Mouse (Mus musculus) left cerebral cortex, adult 9 months (tissue): ENCODE results near the gene Smarca4.
A peak's percentile ranks its signal among the peaks of the same experiment; 100 is the strongest.

Source experiments
- DNase-seq, 2 experiments: peaks; one replicate each; pipeline ENCODE4 v3.0.0; 2022; ENCODE audit warnings: low spot score in 2 of 2

The Smarca4 gene

GRCm38 (mm10) chr9:21601073-21601472, 14.9 kb upstream of the Smarca4 start:
- DNase-seq = no peak

DNA sequence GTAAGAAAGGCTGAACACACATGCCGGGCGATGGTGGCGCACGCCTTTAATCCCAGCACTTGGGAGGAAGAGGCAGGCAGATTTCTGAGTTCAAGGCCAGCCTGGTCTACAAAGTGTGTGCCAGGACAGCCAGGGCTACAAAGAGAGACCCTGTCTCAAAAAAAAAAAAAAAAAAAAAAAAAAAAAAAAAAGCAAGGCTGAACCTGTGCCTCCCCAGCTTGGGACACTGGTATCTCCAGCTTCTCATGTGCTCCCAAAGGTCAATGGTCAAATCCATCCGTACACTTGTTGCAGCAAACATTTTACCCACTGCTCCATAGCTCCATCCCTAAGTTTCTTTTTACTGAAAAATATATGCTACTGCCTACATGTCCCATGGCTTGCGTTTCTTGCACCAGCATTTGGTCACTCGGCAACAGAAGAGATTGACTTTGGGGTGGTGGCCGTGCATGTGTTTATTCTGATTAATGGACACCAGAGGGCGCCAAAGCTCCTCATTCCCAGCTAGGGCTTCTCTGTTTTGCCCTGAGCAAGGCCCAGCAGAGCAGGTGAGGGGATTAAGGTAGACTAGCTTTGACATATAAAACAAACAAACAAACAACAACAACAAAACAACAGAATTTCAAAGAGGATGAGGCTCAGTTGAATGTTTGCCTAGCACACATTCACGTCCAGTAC, 14.1 kb upstream of the Smarca4 start:
- peak in 1 of 2 experiments; percentile 80 for DNase-seq

DNA sequence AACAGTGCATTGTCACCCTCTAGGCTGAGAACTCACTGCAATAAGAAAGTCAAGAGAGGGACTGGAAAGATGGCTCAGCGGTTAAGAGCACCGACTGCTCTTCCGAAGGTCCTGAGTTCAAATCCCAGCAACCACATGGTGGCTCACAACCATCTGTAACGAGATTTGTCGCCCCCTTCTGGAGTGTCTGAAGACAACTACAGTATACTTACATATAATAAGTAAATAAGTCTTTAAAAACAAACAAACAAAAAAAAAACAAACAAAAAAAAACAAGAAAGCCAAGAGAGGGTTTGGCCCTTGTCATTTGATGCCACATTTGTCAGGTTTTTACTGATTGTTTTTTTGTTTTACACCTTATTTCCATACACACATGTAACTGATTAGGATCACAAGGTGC, 11.8 kb upstream of the Smarca4 start:
- no peak for DNase-seq

DNA sequence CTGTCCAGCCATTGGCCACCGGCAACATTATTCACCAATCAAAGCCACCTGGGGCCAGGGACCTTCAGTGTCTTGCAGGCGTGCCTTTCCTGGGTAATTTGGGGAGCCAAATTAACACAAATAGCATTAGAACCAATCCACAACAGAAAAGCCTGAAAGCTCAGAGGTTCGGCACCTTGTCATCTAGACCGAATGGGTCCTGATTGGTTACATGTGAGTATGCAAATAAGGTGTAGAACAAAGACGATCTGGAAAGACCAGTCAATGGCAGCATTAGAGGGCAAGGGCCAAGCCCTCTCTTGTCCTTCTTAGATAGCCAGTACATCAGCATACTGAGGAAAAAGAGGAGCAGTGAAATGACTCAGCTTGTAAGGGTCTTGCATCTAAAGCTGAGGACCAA, 10.1 kb upstream of the Smarca4 start:
- no peak for DNase-seq

DNA sequence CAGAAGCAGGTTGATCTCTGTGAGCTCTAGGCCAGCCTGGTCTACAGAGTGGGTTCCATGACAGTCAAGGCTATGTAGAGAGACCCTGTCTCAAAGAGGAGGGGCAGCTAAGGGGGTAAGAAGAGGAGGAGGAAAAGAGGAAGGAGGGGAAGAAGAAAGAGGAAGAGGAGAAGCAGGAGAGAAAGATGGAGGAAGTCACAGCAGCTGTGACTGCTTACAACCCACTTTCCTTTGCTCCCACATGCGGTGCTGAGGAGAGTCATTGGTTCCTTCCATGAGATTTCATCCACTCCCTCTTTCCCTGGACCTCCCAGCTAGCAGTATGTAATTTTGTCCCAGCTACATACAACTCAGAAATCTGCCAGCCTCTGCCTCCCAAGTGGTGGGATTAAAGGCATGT, 9.3 kb upstream of the Smarca4 start:
- DNase-seq = no peak

DNA sequence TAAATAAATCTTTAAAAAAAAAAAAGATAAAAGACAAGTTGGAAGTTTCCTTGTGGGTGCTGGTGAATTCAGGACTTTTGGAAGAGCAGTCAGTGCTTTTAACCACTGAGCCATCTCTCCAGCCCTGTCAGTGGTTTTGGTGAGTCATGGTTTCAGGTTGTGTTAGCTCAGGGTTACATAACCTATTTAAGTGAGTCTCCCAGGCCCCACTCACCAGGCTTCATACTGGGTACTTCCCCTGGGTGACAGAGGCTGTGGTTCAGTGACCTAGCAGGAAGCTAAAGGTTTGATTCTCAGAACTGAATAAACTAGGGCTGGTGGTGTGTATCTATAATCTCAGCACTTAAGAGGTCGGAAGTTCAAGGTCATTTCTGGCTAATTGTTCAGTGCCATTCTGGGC, 6.1 kb upstream of the Smarca4 start:
- no peak for DNase-seq

DNA sequence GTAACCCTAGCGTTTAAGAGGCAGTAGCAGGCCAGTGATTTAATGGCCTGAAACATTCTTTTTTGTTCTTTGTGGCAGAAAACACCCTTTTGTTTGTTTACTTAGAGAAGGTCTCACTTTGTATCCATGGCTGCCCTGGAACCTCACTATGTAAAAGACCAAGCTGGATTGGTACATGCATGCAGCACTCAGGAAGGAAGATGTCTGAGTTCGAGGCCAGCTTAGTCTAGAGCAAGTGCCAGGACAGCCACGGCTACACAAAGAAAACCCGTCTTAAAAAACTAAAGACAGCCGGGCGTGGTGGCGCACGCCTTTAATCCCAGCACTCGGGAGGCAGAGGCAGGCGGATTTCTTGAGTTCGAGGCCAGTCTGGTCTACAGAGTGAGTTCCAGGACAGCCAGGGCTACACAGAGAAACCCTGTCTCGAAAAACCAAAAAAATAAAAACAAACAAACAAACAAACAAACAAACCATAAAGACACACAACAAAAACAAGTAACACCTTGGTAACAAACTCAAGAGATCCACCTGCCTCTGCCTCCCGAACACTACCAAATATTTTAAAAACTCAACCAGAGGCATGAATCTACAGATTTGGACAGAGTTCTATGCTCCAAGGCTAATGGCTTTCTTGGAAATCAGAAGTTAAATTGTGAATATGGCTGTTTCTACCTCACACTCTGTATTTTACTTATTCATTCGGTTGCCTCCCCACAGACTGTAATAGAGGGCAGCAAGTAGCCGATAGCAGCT, 929 bp upstream of the Smarca4 start:
- no peak for DNase-seq

GRCm38 (mm10) chr9:21616232-21616781, 338 bp downstream of the Smarca4 start:
- DNase-seq = peak; percentile 62 to 87

GRCm38 (mm10) chr9:21617066-21617465, 1.1 kb downstream of the Smarca4 start:
- no peak for DNase-seq

DNA sequence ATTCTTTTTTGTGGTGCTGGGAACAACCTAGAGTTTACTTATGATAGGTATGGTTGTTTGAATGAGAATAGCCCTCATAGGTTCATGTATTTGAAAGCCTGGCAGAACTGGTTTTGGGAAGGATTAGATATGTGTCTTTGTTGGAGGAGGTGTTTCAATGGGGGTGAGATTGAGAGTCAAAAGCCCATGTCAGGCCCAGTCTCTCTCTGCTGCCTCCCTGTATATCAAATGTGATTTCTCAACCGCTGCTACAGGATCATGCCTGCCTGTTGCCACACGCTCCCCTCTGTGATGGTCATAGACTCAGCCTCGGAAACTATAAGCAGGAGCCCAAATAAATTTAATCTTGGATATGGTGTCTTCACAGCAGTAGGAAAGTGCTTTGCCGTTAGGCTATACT, 4.3 kb downstream of the Smarca4 start:
- DNase-seq = no peak

DNA sequence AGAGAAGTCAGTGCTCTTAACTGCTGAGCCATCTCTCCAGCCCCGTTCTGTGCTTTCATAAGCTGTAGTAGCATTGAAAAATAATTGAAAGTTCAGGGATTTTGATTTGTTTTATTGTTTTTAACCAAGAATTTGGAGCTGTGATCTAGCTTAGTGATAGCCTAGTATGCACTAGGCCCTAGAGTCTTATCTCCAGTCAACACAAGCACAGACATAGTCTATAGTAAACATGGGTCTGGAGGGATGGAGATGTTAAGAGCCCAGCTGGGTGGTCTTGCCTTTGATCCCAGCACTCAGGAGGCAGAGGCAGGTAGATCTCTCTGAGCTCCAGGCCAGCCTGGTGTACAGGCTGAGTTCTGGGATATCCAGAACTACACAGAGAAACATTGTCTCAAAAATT, 6.7 kb downstream of the Smarca4 start:
- no peak for DNase-seq

DNA sequence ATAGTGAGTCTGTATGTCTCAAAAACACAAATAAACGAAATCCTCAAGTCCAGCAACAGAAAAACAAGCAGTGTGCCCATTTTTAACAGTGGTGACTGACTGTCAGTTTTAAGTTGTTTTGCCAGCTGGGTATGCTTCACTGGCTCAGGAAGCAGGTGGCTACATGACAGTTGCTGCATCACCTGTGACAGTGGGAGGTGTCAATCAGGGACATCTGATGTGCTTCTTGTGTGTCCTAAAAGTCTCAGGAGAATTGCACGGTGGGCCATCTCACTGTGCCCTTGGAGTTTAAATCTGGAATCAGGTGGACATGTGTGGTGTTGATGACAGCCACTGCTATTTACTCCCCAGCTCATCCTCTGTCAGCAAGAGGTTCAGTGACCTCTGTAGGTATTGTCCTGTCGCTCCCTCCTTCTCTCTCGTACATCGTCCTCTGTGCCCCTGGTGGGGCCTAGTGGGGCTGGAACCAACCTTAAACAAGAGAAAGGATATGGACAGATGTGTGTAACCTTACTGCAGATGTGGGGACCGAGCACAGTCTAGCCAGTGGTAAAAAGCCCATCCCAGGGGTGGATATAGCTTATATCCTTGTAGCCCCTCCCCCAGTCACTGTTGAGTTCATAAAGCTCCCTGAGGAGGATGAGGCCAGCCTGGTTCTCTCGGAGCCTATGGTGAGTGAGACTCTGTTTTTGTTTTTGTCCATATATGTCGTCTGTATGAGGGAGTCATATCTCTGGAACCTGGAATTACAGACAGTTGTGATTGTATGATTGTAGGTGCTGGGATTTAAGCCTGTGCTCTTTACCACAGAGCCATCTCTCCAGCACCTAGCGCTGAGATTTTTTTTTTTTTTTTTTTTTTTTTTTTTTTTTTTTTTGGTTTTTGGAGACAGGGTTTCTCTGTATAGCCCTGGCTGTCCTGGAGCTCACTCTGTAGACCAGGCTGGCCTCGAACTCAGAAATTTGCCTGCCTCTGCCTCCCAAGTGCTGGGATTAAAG, 9.7 kb downstream of the Smarca4 start:
- no peak for DNase-seq

GRCm38 (mm10) chr9:21626571-21626970, 10.6 kb downstream of the Smarca4 start:
- no peak for DNase-seq

DNA sequence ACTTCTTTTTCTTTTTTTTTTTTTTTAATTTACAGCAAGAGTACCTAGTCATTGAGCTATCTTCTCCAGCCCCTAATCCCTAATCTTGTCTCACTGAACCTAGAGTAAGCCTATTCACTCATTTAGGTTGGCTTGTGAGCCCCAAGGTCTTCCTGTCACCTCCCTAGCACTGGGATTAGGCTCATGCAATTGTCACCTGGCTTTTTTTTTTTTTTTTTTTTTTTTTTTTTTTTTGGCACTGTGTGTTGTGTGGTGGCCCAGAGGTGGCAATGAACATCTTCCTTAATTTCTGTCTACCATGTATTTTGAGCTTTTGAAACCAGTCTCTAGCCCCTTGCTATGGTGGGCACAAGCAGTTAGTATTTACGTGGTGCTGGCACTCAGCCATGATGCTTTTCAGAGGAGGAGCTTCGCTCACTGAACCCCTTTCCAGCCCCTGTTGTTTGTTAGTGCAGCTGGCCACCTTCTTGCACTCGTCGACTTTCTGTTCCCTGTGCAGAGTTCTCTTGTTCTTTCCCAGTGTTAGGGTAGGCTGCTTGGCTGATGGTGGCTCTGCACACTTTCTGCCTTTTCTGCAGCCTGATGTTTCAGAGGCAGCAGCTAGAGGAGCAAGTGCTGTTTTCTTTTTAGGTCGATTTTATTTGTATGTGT, 11.3 kb downstream of the Smarca4 start:
- no peak for DNase-seq

DNA sequence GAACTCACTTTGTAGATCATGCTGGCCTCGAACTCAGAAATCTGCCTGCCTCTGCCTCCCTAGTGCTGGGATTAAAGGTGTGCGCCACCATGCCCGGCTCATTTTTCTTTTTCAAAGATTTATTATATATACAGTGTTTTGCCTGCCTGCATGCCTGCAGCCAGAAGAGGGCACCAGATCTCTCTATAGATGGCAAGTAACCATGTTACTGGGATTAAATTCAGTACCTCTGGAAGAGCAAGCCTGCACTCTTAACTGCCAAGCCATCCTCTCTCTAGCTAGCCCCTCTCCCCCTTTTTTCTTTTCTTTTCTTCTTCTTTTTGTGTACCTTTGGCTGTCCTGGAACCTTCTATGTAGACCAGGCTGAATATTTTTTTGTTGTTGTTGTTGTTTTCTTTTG, 14.7 kb downstream of the Smarca4 start:
- peak in 1 of 2 experiments; percentile 67 for DNase-seq

DNA sequence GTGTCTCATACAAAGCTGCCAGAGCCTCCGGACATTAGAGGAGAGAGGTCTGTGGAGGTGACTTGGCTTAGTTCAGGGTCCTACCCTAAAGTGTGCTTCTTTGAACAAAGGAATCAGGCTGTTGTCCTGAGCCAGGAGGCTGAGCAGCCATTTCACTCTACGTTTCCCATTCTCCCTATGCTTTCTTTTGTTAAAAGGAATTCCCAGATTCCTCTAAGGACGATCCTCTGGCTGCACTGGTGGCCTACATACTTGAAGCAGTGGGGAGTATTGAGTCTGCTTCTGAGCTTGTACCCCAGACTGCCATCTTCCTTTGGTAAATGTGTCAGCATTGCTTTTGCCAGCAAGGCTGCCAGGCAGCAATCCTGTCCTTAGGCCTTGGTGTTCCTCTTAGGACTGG, 17.1 kb downstream of the Smarca4 start:
- DNase-seq = no peak

GRCm38 (mm10) chr9:21635639-21636038, 19.7 kb downstream of the Smarca4 start:
- no peak for DNase-seq

- no peak for DNase-seq
Measured at GRCm38 (mm10) chr9:21639031-21639430, 23.1 kb downstream of the Smarca4 start.

- no peak for DNase-seq
Measured at GRCm38 (mm10) chr9:21646366-21646765, 30.4 kb downstream of the Smarca4 start.

DNA sequence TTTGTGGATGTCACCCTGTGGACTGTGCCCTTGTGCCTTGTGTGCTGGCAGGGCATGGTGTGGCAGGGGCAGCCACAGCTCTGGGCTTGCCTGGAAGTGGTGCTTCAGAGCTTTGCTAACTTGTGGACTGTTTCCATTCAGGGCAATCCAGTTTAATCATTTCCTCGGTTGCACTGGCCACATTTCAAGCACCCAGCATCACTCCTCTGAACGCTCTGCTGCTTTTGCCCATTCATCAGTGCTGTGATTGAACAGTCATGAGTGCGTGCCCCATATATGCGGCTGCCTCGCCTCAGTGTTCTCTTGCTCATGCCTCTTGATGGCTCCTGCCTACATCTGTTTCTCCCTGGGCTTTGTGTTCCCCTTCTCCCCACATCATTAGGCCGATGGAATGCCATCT, 31.8 kb downstream of the Smarca4 start:
- DNase-seq = no peak

- DNase-seq = no peak
Measured at GRCm38 (mm10) chr9:21652263-21652662, 36.3 kb downstream of the Smarca4 start.
